Mouse (Mus musculus) lung, postnatal 0 days (tissue): ENCODE measurements around the gene Dand5. TPM values are rescaled to one million over a fixed set of nuclear protein-coding genes. Genes with fewer than 3 reads are reported as not detected.

Source experiments
- ATAC-seq: fragments of 200-750 bp; cut with Nextera tagmentation; 2 replicates; pipeline ENCODE4 v1.8.0; 2017; ENCODE audit warnings: moderate library complexity
- DNase-seq: peaks from one replicate; pipeline ENCODE4 v3.0.0-alpha.2; 2016; ENCODE audit warnings: low spot score
- H3K27ac ChIP-seq: fragments of 300-500 bp; sonication (generic); 2 replicates; pipeline ENCODE4 v1.5.1; 2014; ENCODE audit warnings: antibody characterized with exemption, mild to moderate bottlenecking, low read length, mixed read lengths
- H3K27me3 ChIP-seq: fragments of 300-500 bp; sonication (generic); replicated peaks from 2 replicates; pipeline ENCODE4 v1.6.1; 2014; ENCODE audit warnings: low read length, mixed read lengths; ENCODE audit not compliant: insufficient read depth
- H3K36me3 ChIP-seq: fragments of 300-500 bp; sonication (generic); 2 replicates; pipeline ENCODE4 v1.6.1; 2014; ENCODE audit warnings: low read length, mixed read lengths; ENCODE audit not compliant: insufficient read depth
- H3K4me1 ChIP-seq: fragments of 300-500 bp; sonication (generic); 2 replicates; pipeline ENCODE4 v1.6.1; 2014; ENCODE audit warnings: antibody characterized with exemption, low read depth, low read length, mixed read lengths; ENCODE audit not compliant: insufficient read depth
- H3K4me2 ChIP-seq: fragments of 300-500 bp; sonication (generic); replicated peaks from 2 replicates; pipeline ENCODE4 v1.6.1; 2014; ENCODE audit warnings: low read depth, mild to moderate bottlenecking, low read length, moderate library complexity, mixed read lengths
- H3K4me3 ChIP-seq: fragments of 300-500 bp; sonication (generic); 2 replicates; pipeline ENCODE4 v1.5.1; 2014; ENCODE audit warnings: low read depth, low read length
- H3K9ac ChIP-seq: fragments of 300-500 bp; sonication (generic); replicated peaks from 2 replicates; pipeline ENCODE4 v1.6.1; 2014; ENCODE audit warnings: low read depth, mild to moderate bottlenecking
- H3K9me3 ChIP-seq: fragments of 300-500 bp; sonication (generic); 2 replicates; pipeline ENCODE4 v1.6.1; 2016; ENCODE audit warnings: low read length, mixed read lengths
- CTCF ChIP-seq: IDR thresholded peaks from 2 replicates; pipeline ENCODE4 v1.5.1; 2016; ENCODE audit warnings: antibody characterized with exemption, mild to moderate bottlenecking
- EP300 ChIP-seq: IDR thresholded peaks from 2 replicates; pipeline ENCODE4 v1.6.1; 2016; ENCODE audit warnings: antibody characterized with exemption, mild to moderate bottlenecking, control low read depth
- WGBS: fragments of 180-500 bp; shearing (Covaris S2); extraction: QIAGEN DNeasy Blood & Tissue Kit; methylation state at CpG from one replicate; pipeline ENCODE4 v1.1.7; 2014; 5-methylcytosine and 5-hydroxymethylcytosine counted together
- polyA plus RNA-seq: library from polyadenylated mRNA; unstranded; fragments of >200 nt; fragmentation: Nextera tagmentation; extraction: Ambion mirVana; gene quantifications from 2 replicates; pipeline ENCODE4 v1.2.1, GENCODE M21; 2015

The Dand5 gene
- 6.2 and 6.8 TPM in 2 replicates for polyA plus RNA-seq

DNA sequence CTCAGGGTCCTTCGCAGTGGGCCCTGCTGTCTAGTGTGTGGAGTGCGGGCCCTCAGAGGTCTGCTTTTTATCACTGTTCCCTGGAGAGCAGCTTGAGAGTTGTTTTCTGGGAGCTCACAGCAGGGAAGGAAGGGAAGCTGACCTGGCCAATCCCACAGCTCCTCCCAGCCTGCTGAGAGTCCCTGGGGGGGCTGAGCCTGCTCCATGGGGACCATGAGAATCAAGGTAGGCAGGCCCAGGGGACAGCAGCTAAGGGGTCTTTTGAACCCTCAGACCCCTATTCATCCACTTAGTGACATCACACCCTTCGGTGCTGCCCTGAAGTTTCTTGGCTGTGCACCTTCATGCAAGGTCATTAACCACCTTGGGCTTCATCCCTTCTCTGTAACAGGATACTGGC is at the start of gene Dand5:
Gene Dand5 (minus strand): TSS at position 101 of the 400 bp plus-strand sequence.
- Histone ChIP-seq H3K9ac (no peak within 1 kb of the TSS), H3K9me3 (no peaks in the 10 kb centered on the region), H3K36me3 (no peaks in the 10 kb centered on the region), H3K27me3 (no peaks in the 10 kb centered on the region), H3K27ac (no peak within 1 kb of the TSS), H3K4me3 (no peak within 1 kb of the TSS), H3K4me2 (no peak within 1 kb of the TSS), H3K4me1 (no peaks in the 10 kb centered on the region)
- DNase-seq, result no peak
- WGBS, result 48% methylated on average over 3 of the region's 3 CpGs
- TF ChIP-seq EP300 (no peak), CTCF (no peak)
- ATAC-seq, result no peak

DNA sequence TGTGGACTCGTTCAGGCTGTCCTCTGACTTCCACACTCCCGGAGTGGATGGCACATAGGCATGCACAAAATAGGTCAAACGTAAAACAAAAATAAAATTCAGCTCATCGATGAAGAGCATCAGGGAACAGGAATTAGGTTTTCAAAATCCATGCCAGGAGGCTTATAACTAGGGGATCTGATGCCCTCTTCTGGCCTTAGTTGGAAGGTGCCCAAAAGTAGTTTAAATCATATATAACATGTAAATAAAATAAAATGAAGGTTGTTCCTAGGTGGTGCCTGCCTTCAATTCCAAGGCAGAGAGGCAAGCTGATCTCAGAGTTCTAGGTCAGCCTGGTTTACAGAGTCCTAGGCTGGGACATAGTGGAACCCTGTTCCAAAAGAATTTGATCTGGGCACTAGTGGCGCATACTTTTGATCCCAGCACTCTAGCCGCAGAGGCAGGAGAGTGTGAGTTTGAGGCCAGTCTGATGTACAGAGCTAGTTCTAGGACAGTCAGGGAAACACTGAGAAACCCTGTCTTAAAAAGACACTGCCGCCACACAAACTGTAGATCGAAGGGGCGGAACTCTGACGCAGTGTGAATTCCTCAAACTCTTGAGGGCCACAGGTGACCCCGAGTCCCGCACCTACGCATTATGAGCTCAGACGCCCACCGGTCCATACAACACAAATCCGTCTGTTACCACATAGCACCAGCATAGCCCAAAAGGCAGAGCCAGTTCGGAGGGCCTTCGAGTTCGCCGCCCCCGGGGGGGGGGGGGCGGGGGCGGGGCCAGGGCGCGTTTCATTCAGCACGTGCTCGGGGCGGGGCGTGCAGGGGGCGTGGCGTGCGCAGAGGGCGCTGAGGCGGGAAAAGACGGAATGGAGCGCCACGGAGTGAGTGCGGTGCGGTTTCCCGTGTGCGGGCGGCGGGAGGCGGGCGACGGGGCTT is 49.0 kb upstream of the Dand5 start, which contains the start of gene Syce2:
Gene Syce2 (plus strand): TSS at position 736 of the 933 bp plus-strand sequence.
- peak within 1 kb of the TSS; percentile 45 for H3K4me3 ChIP-seq
- ATAC-seq, result peak; percentile 90
- peak; percentile 80 for DNase-seq
- no peak within 1 kb of the TSS; the same call in 1 of the 2 replicates for H3K9ac ChIP-seq
- H3K4me2 ChIP-seq, result peak within 1 kb of the TSS; percentile 91
- no peak within 1 kb of the TSS for H3K27ac ChIP-seq
- TF ChIP-seq CTCF (peak; percentile 56), EP300 (no peak)
- H3K27me3 ChIP-seq, result no peaks in the 10 kb centered on the region
- 12% methylated on average over 40 of the region's 46 CpGs for WGBS
- peaks cover 8% of the 10 kb centered on the region; the same call in 1 of the 2 replicates for H3K36me3 ChIP-seq
- no peaks in the 10 kb centered on the region for H3K9me3 ChIP-seq
- peaks cover 7% of the 10 kb centered on the region; the same call in 1 of the 2 replicates for H3K4me1 ChIP-seq

DNA sequence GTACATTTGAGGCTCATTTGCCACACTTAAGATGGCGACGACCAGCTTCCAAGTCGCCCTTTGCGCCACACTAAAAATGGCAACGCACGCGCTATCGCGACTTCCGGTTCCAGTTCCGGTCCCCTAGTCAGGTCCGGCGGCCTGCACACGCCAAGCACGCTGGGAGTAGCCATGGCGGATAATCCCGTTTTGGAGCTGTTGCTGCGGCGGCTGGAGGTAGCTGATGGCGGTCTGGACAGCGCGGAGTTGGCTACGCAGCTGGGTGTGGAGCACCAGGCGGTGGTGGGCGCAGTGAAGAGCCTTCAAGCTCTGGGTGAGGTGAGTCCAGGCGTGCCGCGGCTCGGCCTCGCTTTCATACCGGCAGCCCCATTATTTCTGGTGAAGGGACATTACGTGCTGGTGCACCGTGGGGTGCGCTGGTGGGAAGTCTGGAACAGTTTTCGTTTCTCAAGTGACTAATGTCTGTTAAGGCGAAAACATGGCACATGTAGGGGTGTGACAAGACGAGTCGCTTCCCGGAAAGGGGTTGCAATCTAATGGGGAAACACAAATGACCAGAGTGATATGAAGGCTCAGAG is 34.3 kb upstream of the Dand5 start, which contains the start of gene Farsa:
Gene Farsa (plus strand): TSS at position 126 of the 578 bp plus-strand sequence.
- Histone ChIP-seq H3K4me3 (peak within 1 kb of the TSS; percentile 82), H3K9ac (peak within 1 kb of the TSS; percentile 69), H3K27me3 (no peaks in the 10 kb centered on the region), H3K36me3 (no peaks in the 10 kb centered on the region), H3K9me3 (no peaks in the 10 kb centered on the region), H3K4me1 (peaks cover 6% of the 10 kb centered on the region; the same call in 1 of the 2 replicates), H3K27ac (peak within 1 kb of the TSS; percentile 74), H3K4me2 (peak within 1 kb of the TSS; percentile 75)
- WGBS, result under 1% methylated on average over 39 of the region's 39 CpGs
- TF ChIP-seq CTCF (0 out of 2 replicates have a peak, but pooled peaks have one; percentile 0), EP300 (no peak)
- peak; percentile 95 for DNase-seq
- peak; percentile 99 for ATAC-seq

DNA sequence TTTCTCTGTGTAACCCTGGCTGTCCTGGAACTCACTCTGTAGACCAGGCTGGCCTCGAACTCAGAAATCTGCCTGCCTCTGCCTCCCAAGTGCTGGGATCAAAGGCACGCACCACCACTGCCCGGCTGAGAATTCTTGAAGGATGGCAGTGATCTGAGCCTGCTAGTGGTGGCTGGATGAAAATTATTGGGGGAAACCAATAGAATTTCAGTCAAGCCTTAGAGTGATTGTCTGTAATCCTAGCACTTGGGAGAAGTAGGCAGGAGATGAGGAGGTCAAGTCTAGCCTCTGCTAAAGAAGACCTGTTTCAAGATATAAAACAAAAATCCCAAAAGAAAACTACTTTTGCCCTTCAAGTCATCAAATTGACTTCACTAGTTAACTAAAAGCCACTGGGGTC is 33.8 kb upstream of the Dand5 start:
- H3K27me3 ChIP-seq, result no peaks in the 10 kb centered on the region
- H3K4me1 ChIP-seq, result peaks cover 6% of the 10 kb centered on the region; the same call in 1 of the 2 replicates
- 89% methylated on average over 3 of the region's 3 CpGs for WGBS
- no peak overlapping the region for H3K4me3 ChIP-seq
- no peak for ATAC-seq
- no peak for DNase-seq
- no peak overlapping the region for H3K27ac ChIP-seq
- no peak overlapping the region for H3K9ac ChIP-seq
- TF ChIP-seq EP300, result no peak
- TF ChIP-seq CTCF, result no peak
- H3K36me3 ChIP-seq, result no peaks in the 10 kb centered on the region
- no peaks in the 10 kb centered on the region for H3K9me3 ChIP-seq
- H3K4me2 ChIP-seq, result no peak overlapping the region

DNA sequence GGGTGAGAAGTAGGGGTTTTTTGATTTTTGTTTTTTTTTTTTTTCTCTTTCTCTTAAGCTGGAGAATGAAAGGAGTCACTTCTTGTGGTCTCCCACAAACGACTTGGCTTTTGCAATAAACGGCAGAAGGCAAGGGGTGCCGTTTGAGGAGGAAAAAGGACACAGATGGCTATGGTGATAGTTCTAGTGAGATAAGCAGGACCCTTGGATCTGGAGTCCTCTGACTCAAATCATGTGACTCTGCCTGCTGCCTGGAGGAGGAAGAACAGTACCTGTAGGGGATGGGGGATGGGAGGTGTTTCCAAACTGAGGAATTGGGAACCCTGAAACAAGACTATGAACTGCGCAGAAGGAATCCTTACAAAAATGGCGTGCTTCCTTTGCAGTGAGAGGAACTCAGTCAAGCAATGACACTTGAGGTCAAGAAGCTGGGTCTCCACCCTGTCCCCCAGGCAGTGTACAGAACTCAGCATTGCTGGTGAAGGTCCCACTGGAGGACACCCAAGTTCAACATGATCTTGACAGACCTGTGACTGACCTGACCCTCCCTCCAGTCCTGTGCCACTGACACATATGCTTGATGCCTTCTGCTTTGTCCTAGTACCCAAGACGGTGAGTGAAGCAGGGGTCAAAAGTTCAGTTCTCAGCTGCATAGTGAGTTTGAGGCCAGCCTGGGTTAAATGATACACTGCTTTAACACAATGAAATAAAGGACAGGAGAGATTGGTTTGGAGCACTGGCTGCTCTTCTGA is 25.2 kb upstream of the Dand5 start:
- TF ChIP-seq CTCF, result no peak
- no peak for TF ChIP-seq EP300
- H3K4me1 ChIP-seq, result peaks cover 7% of the 10 kb centered on the region; the same call in 1 of the 2 replicates
- H3K27me3 ChIP-seq, result no peaks in the 10 kb centered on the region
- ATAC-seq (no peak), DNase-seq (no peak)
- H3K36me3 ChIP-seq, result peaks cover 17% of the 10 kb centered on the region; the same call in 1 of the 2 replicates
- peak overlapping the region; percentile 67 for H3K4me2 ChIP-seq
- H3K27ac ChIP-seq, result peak overlapping the region; percentile 58; the same call in 1 of the 2 replicates
- H3K9me3 ChIP-seq, result no peaks in the 10 kb centered on the region
- WGBS, result 40% methylated on average over 6 of the region's 6 CpGs
- H3K9ac ChIP-seq, result 0 out of 2 replicates have a peak overlapping the region, but pooled peaks have one; percentile 23
- peak overlapping the region; percentile 48; the same call in 1 of the 2 replicates for H3K4me3 ChIP-seq
